Mouse (Mus musculus) liver, embryonic 14 days (tissue): Measurements from ENCODE around the gene Cenpf. TPM values are rescaled to one million over a fixed set of nuclear protein-coding genes. Genes with fewer than 3 reads are reported as not detected.

ENCODE experiments used
- polyA plus RNA-seq: library from polyadenylated mRNA; depleted of rRNA; stranded (reverse); fragments of >200 nt; gene quantifications from 2 replicates; pipeline ENCODE4 v1.2.3, GENCODE M21; 2012; rRNA removed

The Cenpf gene
- 11.1 and 11.6 TPM in 2 replicates for polyA plus RNA-seq

DNA sequence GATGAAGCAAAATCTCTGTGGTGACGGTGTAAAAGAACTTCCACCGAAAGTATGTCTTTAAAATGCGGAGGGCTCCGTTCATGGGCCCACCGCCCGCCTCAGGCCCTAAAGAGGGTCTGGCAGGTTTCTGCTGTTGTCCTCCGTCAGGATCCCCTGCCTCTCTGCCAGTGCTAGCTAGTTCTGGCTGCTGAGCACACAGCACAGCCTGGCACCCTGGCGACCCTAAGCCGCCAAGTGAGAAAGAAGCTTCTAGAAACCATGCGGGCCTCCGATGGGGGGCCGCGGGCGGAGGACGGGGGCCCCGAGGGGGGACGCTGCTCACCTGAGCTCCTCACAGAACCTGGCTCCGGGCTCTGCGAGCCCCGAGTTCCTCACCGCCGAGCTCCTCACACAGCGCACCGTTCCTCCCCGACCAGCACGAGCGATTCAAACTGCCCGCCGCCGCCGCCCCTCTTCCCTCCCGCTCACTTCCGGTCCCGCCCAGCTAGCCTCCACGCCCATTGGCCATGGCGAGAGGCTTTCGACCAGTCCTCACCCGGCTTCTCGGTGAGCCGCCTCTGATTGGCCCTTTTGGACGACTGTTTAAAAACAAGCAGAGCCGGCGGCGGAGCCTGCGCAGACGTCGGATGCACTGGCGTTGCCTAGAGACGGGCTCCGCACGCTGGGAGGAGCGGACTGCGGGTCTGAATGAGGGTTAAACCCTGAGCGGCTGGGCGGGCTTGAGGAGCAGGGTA lies at the start of gene Cenpf:
Gene Cenpf, minus strand, starts transcription at position 433 of the 734 bp plus-strand sequence.

DNA sequence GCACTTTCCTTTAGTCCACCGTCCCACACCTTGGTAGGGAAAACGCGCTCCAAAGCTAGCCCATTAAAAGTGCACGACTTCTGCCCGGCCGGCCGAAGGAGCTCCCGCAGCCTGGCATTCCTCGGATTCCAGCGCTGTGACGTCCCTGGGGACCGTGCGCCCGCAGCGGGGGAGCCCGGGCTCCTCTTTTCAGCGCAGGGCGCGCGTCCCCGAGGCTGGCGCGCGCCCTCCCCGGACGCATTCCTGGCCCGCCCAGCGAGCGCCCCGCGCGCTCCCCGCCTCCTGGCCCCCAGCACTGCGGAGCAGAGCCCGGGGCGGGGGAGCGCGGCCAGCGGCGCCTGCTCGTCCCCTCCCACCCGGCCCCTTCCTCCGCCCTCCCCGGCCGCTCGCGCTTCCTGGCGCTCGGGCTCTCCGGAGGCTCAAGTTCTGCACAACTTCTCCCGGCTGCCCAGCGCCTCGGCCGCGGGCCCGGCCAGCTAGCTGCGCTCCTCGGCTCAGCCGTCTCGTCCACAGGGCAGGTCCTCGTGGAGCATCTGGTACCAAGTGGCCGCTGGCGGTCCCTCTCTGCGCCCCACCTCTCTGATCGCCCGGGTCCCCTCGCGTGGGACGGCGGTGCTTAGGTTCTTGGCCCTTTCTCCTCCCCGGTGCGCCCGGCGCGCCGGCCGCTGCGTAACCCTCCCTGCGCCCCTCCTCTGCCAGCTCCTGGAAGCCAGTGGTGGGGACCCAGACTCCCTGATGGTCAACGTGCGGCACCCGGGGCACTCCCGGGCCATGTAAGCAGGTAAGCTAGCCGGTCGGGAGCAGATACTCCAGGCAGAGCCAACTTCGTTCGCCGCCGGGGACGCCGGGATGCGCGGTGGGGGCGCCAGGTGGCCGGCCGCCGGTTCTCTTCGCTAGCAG lies 40.2 kb upstream of the Cenpf start, which contains the start of gene Ptpn14:
Gene Ptpn14, plus strand, starts transcription at position 385 of the 900 bp plus-strand sequence.

Other genes starting within 250 kb of the Cenpf start
- 0.44 and 0.52 TPM in 2 replicates for gene Ptpn14, start 40.2 kb upstream of the Cenpf start, polyA plus RNA-seq
- 23.6 and 24.8 TPM in 2 replicates for gene Smyd2, start 234.3 kb upstream of the Cenpf start, polyA plus RNA-seq